Mouse (Mus musculus): ENCODE measurements around the gene Slc46a2.

- no peak for TF ChIP-seq CTCF (IDR thresholded peaks at IDR 0.05; ENCODE audit: low read depth, low read length)
- no peak for TF ChIP-seq POLR2A (IDR thresholded peaks at IDR 0.05; ENCODE audit: borderline replicate concordance, low read depth, low read length)
Measured at GRCm38 (mm10) chr4:59892731-59893130, 22.1 kb downstream of the Slc46a2 start.

Measured in bone marrow macrophage, adult 2 months (primary cell).